Mouse (Mus musculus) C2C12 (cell line): ENCODE data around the gene Rad51b. TPM values are rescaled to one million over a fixed set of nuclear protein-coding genes. Genes with fewer than 3 reads are reported as not detected.

Source experiments
- H3K27me3 ChIP-seq: one replicate; pipeline ENCODE4 v1.6.1; 2011; ENCODE audit not compliant: control insufficient read depth, insufficient read depth, insufficient read length
- H3K36me3 ChIP-seq: one replicate; pipeline ENCODE4 v1.6.1; 2011; ENCODE audit not compliant: control insufficient read depth, insufficient read depth
- H3K4me3 ChIP-seq: one replicate; pipeline ENCODE4 v1.5.1; 2011; ENCODE audit warnings: mild to moderate bottlenecking, control low read depth; ENCODE audit not compliant: poor library complexity, insufficient read depth, severe bottlenecking
- H3K79me2 ChIP-seq: one replicate; pipeline ENCODE4 v1.6.1; 2011; ENCODE audit not compliant: control insufficient read depth, insufficient read depth
- H3K79me3 ChIP-seq: one replicate; pipeline ENCODE4 v1.6.1; 2011; ENCODE audit warnings: low read depth, control low read depth
- H3ac ChIP-seq: one replicate; pipeline ENCODE3; 2011; ENCODE audit warnings: low read depth; ENCODE audit not compliant: control insufficient read depth, insufficient read length
- CEBPB ChIP-seq: IDR thresholded peaks from one replicate; pipeline ENCODE4 v1.6.1; 2011; ENCODE audit warnings: low read depth, mild to moderate bottlenecking, control low read depth, moderate library complexity
- CTCF ChIP-seq: IDR thresholded peaks from one replicate; pipeline ENCODE4 v1.5.1; 2011; ENCODE audit not compliant: control insufficient read depth, insufficient read depth, insufficient read length
- FOSL1 ChIP-seq: IDR thresholded peaks from one replicate; pipeline ENCODE4 v1.8.0; 2011; ENCODE audit warnings: mild to moderate bottlenecking, low read length; ENCODE audit not compliant: poor library complexity, insufficient read depth, severe bottlenecking
- MAX ChIP-seq: IDR thresholded peaks from one replicate; pipeline ENCODE4 v1.6.1; 2011; ENCODE audit warnings: mild to moderate bottlenecking, control low read depth
- MYOD1 ChIP-seq: IDR thresholded peaks from one replicate; pipeline ENCODE4 v1.6.1; 2011; ENCODE audit warnings: low read depth; ENCODE audit not compliant: control insufficient read depth, insufficient read length
- MYOG ChIP-seq: IDR thresholded peaks from one replicate; pipeline ENCODE4 v1.6.1; 2011; ENCODE audit not compliant: control insufficient read depth, insufficient read length; ENCODE audit errors: extremely low read depth
- USF1 ChIP-seq: IDR thresholded peaks from one replicate; pipeline ENCODE4 v1.6.1; 2011; ENCODE audit warnings: low read depth, mild to moderate bottlenecking, control low read depth, moderate library complexity
- polyA plus RNA-seq: library from polyadenylated mRNA; unstranded; fragments of >200 nt; fragmentation: generic; extraction: Trizol; gene quantifications from one replicate; pipeline ENCODE4 v1.2.1, GENCODE M21; 2012; ENCODE audit warnings: missing spikeins

Rad51b gene
- polyA plus RNA-seq, 1 experiment = 1.3 TPM

- no peaks in the 10 kb centered on the region for H3K79me2 ChIP-seq
- TF ChIP-seq MYOG (no peak), CEBPB (no peak), CTCF (no peak), FOSL1 (no peak), MYOD1 (no peak), MAX (no peak), USF1 (no peak)
- H3K79me3 ChIP-seq = no peaks in the 10 kb centered on the region
- no peak overlapping the region for H3K4me3 ChIP-seq
- no peaks in the 10 kb centered on the region for H3K27me3 ChIP-seq
- no peak overlapping the region for H3ac ChIP-seq
- no peaks in the 10 kb centered on the region for H3K36me3 ChIP-seq
Measured at GRCm38 (mm10) chr12:79859354-79860247, 562.5 kb downstream of the Rad51b start.

GRCm38 (mm10) chr12:79860248-79860555, 563.1 kb downstream of the Rad51b start:
- H3K79me3 ChIP-seq = no peaks in the 10 kb centered on the region
- H3ac ChIP-seq = no peak overlapping the region
- TF ChIP-seq CTCF = no peak
- TF ChIP-seq MYOD1 = no peak
- no peak for TF ChIP-seq USF1
- TF ChIP-seq MYOG = no peak
- no peak for TF ChIP-seq FOSL1
- TF ChIP-seq CEBPB = no peak
- no peak for TF ChIP-seq MAX
- H3K27me3 ChIP-seq = no peaks in the 10 kb centered on the region
- no peaks in the 10 kb centered on the region for H3K79me2 ChIP-seq
- no peak overlapping the region for H3K4me3 ChIP-seq
- H3K36me3 ChIP-seq = no peaks in the 10 kb centered on the region

Other genes with a start within 250 kb of the Rad51b start
- 2.7 TPM for gene Pigh, start 207.6 kb upstream of the Rad51b start, polyA plus RNA-seq
- gene Arg2, start 166.5 kb upstream of the Rad51b start, polyA plus RNA-seq = 0.15 TPM
- 66.4 TPM for gene Vti1b, start 124.6 kb upstream of the Rad51b start, polyA plus RNA-seq
- 14.0 TPM for gene Rdh11, start 105.0 kb upstream of the Rad51b start, polyA plus RNA-seq
- gene Rdh12, start 88.4 kb upstream of the Rad51b start, polyA plus RNA-seq = 0.23 TPM
- gene Zfyve26, start 978 bp upstream of the Rad51b start, polyA plus RNA-seq = 6.4 TPM